Mouse (Mus musculus) limb, embryonic 12.5 days (tissue): Measurements from ENCODE around the gene Lsm3. TPM values are rescaled to one million over a fixed set of nuclear protein-coding genes. Genes with fewer than 3 reads are reported as not detected.

Experiments
- ATAC-seq: fragments of 200-750 bp; cut with Nextera tagmentation; 2 replicates; pipeline ENCODE4 v1.8.0; 2017; ENCODE audit warnings: low read depth, moderate TSS enrichment; ENCODE audit not compliant: insufficient number of reproducible peaks, insufficient read depth, low FRiP score, low TSS enrichment
- H3K27ac ChIP-seq: fragments of 300-500 bp; sonication (generic); 2 replicates; pipeline ENCODE4 v1.5.1; 2016; ENCODE audit warnings: mild to moderate bottlenecking, moderate library complexity
- H3K27me3 ChIP-seq: fragments of 300-500 bp; sonication (generic); 2 replicates; pipeline ENCODE4 v1.6.1; 2016; ENCODE audit warnings: mild to moderate bottlenecking, moderate library complexity
- H3K36me3 ChIP-seq: fragments of 300-500 bp; sonication (generic); 2 replicates; pipeline ENCODE4 v1.6.1; 2016; ENCODE audit warnings: mild to moderate bottlenecking, moderate library complexity
- H3K4me1 ChIP-seq: fragments of 300-500 bp; sonication (generic); replicated peaks from 2 replicates; pipeline ENCODE4 v1.6.1; 2016
- H3K4me2 ChIP-seq: fragments of 300-500 bp; sonication (generic); 2 replicates; pipeline ENCODE4 v1.6.1; 2016; ENCODE audit warnings: mild to moderate bottlenecking, moderate library complexity
- H3K4me3 ChIP-seq: fragments of 300-500 bp; sonication (generic); replicated peaks from 2 replicates; pipeline ENCODE4 v1.5.1; 2016; ENCODE audit warnings: mild to moderate bottlenecking
- H3K9ac ChIP-seq: fragments of 300-500 bp; sonication (generic); replicated peaks from 2 replicates; pipeline ENCODE4 v1.6.1; 2016; ENCODE audit warnings: mild to moderate bottlenecking, moderate library complexity
- H3K9me3 ChIP-seq: fragments of 300-500 bp; sonication (generic); 2 replicates; pipeline ENCODE4 v1.6.1; 2016; ENCODE audit warnings: mild to moderate bottlenecking, moderate library complexity
- WGBS: fragments of 180-500 bp; shearing (Covaris S2); methylation state at CpG from one replicate; pipeline ENCODE4 v1.1.7; 2016; 5-methylcytosine and 5-hydroxymethylcytosine counted together
- polyA plus RNA-seq: library from polyadenylated mRNA; unstranded; fragments of >200 nt; fragmentation: Nextera tagmentation; extraction: Ambion mirVana; gene quantifications from 2 replicates; pipeline ENCODE4 v1.2.1, GENCODE M21; 2016

Gene Lsm3
- polyA plus RNA-seq, 1 experiment from 2014 or later: 344 TPM

GRCm38 (mm10) chr6:91514135-91514534, 1.6 kb upstream of the Lsm3 start:
- ATAC-seq: no peak
- Histone ChIP-seq H3K4me3 (no peak overlapping the region), H3K9me3 (no peaks in the 10 kb centered on the region), H3K36me3 (peaks cover 34% of the 10 kb centered on the region), H3K27me3 (no peaks in the 10 kb centered on the region), H3K27ac (no peak overlapping the region), H3K4me1 (peaks cover 19% of the 10 kb centered on the region), H3K9ac (no peak overlapping the region), H3K4me2 (peak overlapping the region; percentile 65; the same call in 1 of the 2 replicates)

- Histone ChIP-seq H3K4me1 (peaks cover 19% of the 10 kb centered on the region), H3K27ac (no peak overlapping the region; the same call in 1 of the 2 replicates), H3K36me3 (peaks cover 36% of the 10 kb centered on the region), H3K9ac (peak overlapping the region; percentile 79), H3K9me3 (no peaks in the 10 kb centered on the region), H3K4me3 (peak overlapping the region; percentile 83), H3K27me3 (no peaks in the 10 kb centered on the region), H3K4me2 (peak overlapping the region; percentile 65)
- WGBS: 24% methylated on average over 10 of the region's 10 CpGs
- ATAC-seq: no peak
These were observed 878 bp upstream of the Lsm3 start for GRCm38 (mm10) chr6:91514737-91515362.

- H3K36me3 ChIP-seq: peaks cover 59% of the 10 kb centered on the region
- H3K9me3 ChIP-seq: no peaks in the 10 kb centered on the region
- H3K27ac ChIP-seq: no peak overlapping the region
- no peak overlapping the region for H3K4me2 ChIP-seq
- no peaks in the 10 kb centered on the region for H3K27me3 ChIP-seq
- H3K9ac ChIP-seq: no peak overlapping the region
- 88% methylated on average over 7 of the region's 7 CpGs for WGBS
- H3K4me3 ChIP-seq: no peak overlapping the region
- ATAC-seq: no peak
- H3K4me1 ChIP-seq: peaks cover 19% of the 10 kb centered on the region
These were observed 2.8 kb downstream of the Lsm3 start for GRCm38 (mm10) chr6:91518454-91519020.

- H3K27ac ChIP-seq: no peak overlapping the region
- H3K27me3 ChIP-seq: no peaks in the 10 kb centered on the region
- H3K9me3 ChIP-seq: no peaks in the 10 kb centered on the region
- H3K4me3 ChIP-seq: no peak overlapping the region
- peaks cover 80% of the 10 kb centered on the region for H3K36me3 ChIP-seq
- H3K4me1 ChIP-seq: no peaks in the 10 kb centered on the region
- 93% methylated on average over 5 of the region's 5 CpGs for WGBS
- no peak overlapping the region for H3K9ac ChIP-seq
- no peak for ATAC-seq
- H3K4me2 ChIP-seq: no peak overlapping the region
These were observed 7.1 kb downstream of the Lsm3 start for GRCm38 (mm10) chr6:91522816-91523215.

DNA sequence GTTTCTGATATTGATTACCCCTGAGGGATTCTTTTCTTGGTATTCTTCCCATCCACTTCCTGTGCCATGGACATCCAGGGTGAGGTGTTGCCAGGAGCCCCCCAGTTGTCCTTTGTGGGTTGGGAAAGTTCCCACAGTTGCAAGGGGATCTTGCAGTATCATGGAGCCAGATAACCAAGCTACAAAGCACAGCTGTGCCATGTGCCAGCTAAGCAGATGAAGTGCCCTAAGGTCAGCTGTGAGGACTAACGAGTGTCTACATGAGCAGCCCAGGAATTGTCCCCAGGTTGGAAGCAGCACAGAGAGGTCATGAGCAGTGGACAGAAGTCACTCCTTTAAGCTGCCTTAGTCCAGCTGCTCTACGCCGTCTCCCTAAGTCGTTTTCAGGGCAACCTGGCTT, 9.8 kb downstream of the Lsm3 start:
- H3K9me3 ChIP-seq: no peaks in the 10 kb centered on the region
- no peaks in the 10 kb centered on the region for H3K4me1 ChIP-seq
- no peaks in the 10 kb centered on the region for H3K27me3 ChIP-seq
- H3K4me2 ChIP-seq: no peak overlapping the region
- peaks cover 61% of the 10 kb centered on the region for H3K36me3 ChIP-seq
- H3K4me3 ChIP-seq: no peak overlapping the region
- no peak overlapping the region for H3K27ac ChIP-seq
- WGBS: 83% methylated on average over 4 of the region's 4 CpGs
- no peak overlapping the region for H3K9ac ChIP-seq
- no peak for ATAC-seq

DNA sequence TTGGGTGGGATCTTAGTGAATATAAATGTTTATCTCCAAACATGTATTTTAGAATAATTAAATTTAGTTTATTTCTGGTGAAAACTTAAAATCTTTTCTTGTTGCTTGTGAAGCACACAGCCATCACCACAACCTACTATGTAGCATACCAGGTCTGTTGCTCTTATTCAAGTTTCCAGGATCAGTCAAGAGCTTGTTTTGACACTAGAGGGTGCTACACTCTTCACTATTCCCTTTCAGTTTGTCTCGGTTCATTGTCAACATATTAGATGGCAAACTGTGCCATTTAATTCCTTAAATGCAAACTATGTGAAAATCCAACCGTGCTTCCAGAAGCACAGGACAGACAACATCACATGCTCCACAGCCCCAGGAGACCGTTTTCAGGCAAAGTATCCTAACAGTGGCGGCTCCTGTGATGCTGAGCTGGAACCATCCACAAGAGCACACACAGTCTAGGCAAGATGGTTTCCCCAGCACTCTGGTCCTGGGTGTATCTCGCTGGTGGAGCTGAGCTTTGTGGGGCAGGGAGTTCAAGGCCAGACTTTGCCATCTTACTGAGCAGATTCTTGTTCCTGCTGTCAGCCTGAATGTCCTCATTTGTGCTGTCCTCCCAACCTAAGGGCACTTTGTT, 11.6 kb downstream of the Lsm3 start:
- H3K4me3 ChIP-seq: no peak overlapping the region
- H3K4me1 ChIP-seq: no peaks in the 10 kb centered on the region
- no peaks in the 10 kb centered on the region for H3K27me3 ChIP-seq
- 57% methylated on average over 5 of the region's 5 CpGs for WGBS
- H3K27ac ChIP-seq: no peak overlapping the region
- peaks cover 43% of the 10 kb centered on the region for H3K36me3 ChIP-seq
- H3K4me2 ChIP-seq: no peak overlapping the region
- no peaks in the 10 kb centered on the region for H3K9me3 ChIP-seq
- H3K9ac ChIP-seq: no peak overlapping the region
- ATAC-seq: no peak

GRCm38 (mm10) chr6:91528265-91528664, 12.5 kb downstream of the Lsm3 start:
- no peak for ATAC-seq
- no peaks in the 10 kb centered on the region for H3K27me3 ChIP-seq
- H3K4me2 ChIP-seq: no peak overlapping the region
- 86% methylated on average over 7 of the region's 7 CpGs for WGBS
- no peak overlapping the region for H3K27ac ChIP-seq
- H3K4me1 ChIP-seq: peaks cover under 1% of the 10 kb centered on the region; the same call in 1 of the 2 replicates
- H3K4me3 ChIP-seq: no peak overlapping the region
- H3K9me3 ChIP-seq: no peaks in the 10 kb centered on the region
- peaks cover 34% of the 10 kb centered on the region for H3K36me3 ChIP-seq
- no peak overlapping the region for H3K9ac ChIP-seq

- no peak for ATAC-seq
- H3K27me3 ChIP-seq: no peaks in the 10 kb centered on the region
- H3K27ac ChIP-seq: no peak overlapping the region
- no peaks in the 10 kb centered on the region for H3K9me3 ChIP-seq
- no peak overlapping the region for H3K4me2 ChIP-seq
- no peak overlapping the region for H3K9ac ChIP-seq
- WGBS: 87% methylated on average over 8 of the region's 8 CpGs
- peaks cover 10% of the 10 kb centered on the region; the same call in 1 of the 2 replicates for H3K36me3 ChIP-seq
- peaks cover 4% of the 10 kb centered on the region; the same call in 1 of the 2 replicates for H3K4me1 ChIP-seq
- H3K4me3 ChIP-seq: no peak overlapping the region
These were observed 14.9 kb downstream of the Lsm3 start for GRCm38 (mm10) chr6:91530673-91531072.

GRCm38 (mm10) chr6:91531276-91531675, 15.5 kb downstream of the Lsm3 start:
- Histone ChIP-seq H3K4me1 (peaks cover 4% of the 10 kb centered on the region; the same call in 1 of the 2 replicates), H3K27me3 (no peaks in the 10 kb centered on the region), H3K36me3 (peaks cover 9% of the 10 kb centered on the region; the same call in 1 of the 2 replicates), H3K9ac (no peak overlapping the region), H3K9me3 (no peaks in the 10 kb centered on the region), H3K4me3 (no peak overlapping the region), H3K27ac (no peak overlapping the region), H3K4me2 (no peak overlapping the region)
- WGBS: 86% methylated on average over 6 of the region's 6 CpGs
- ATAC-seq: no peak

DNA sequence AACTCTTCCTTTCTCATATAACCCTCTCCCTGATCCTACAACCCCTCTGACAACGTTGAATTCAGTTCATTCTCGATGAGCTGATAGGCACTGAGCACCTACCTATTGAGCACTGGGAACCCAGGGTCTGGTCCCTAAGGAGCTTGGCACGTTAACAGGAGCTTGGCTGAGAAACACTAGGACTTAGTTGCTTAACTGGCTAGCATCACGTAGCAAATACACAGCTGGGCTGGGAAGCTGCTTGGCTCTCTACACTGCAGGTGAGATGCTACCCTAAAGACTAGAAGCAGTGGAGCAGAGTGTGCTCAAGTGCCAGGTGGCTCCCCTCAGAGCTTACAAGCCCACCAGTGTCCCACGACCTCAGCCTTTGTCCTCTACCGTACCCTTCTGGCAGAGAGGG, 16.9 kb downstream of the Lsm3 start:
- no peak overlapping the region for H3K4me2 ChIP-seq
- H3K4me3 ChIP-seq: no peak overlapping the region
- H3K9me3 ChIP-seq: no peaks in the 10 kb centered on the region
- H3K27ac ChIP-seq: no peak overlapping the region
- 70% methylated on average over 6 of the region's 6 CpGs for WGBS
- peaks cover 9% of the 10 kb centered on the region; the same call in 1 of the 2 replicates for H3K36me3 ChIP-seq
- ATAC-seq: no peak
- no peaks in the 10 kb centered on the region for H3K27me3 ChIP-seq
- H3K9ac ChIP-seq: no peak overlapping the region
- peaks cover 4% of the 10 kb centered on the region; the same call in 1 of the 2 replicates for H3K4me1 ChIP-seq

DNA sequence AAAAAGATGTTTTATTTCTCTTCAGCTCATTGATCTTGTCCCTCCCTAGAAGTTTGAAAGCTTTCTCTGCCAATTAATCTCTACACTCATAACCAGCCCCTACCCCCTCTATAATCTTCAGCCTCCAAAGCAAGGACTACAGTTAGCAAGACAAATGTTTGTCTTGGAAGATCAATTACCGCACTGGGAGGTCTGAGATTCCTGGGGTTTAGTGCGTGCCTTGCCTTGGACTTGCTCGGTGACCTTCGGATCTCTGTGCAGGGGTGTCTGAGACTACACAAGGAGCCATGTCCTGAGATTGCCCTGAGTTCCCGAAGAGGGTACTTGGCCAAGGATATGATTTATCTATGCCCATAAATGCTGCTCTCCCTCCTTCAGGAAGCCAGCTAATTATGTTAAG, 17.6 kb downstream of the Lsm3 start:
- Histone ChIP-seq H3K9me3 (no peaks in the 10 kb centered on the region), H3K4me3 (no peak overlapping the region), H3K27me3 (no peaks in the 10 kb centered on the region), H3K36me3 (peaks cover 9% of the 10 kb centered on the region; the same call in 1 of the 2 replicates), H3K9ac (no peak overlapping the region), H3K4me1 (peaks cover 4% of the 10 kb centered on the region; the same call in 1 of the 2 replicates), H3K27ac (no peak overlapping the region), H3K4me2 (no peak overlapping the region)
- ATAC-seq: no peak
- 47% methylated on average over 5 of the region's 5 CpGs for WGBS
